Mouse (Mus musculus) CH12.LX (cell line): ENCODE results near the gene Tmprss3. TPM values are rescaled to one million over a fixed set of nuclear protein-coding genes. Genes with fewer than 3 reads are reported as not detected.
A peak's percentile ranks its signal among the peaks of the same experiment; 100 is the strongest.

Source experiments
- DNase-seq: peaks from one replicate; pipeline ENCODE4 v3.0.0-alpha.2; 2013; ENCODE audit errors: extremely low read depth
- H3K27ac ChIP-seq: 2 replicates; pipeline ENCODE4 v1.5.1; 2012; ENCODE audit warnings: low read depth, mild to moderate bottlenecking, control low read depth, moderate library complexity; ENCODE audit not compliant: insufficient read depth
- H3K27me3 ChIP-seq: replicated peaks from 2 replicates; pipeline ENCODE3; 2012; ENCODE audit warnings: inconsistent platforms
- H3K36me3 ChIP-seq, 2 experiments: replicated peaks in 1 of 2; 2 replicates each; pipeline versions ENCODE3 to v1.6.1; 2012; ENCODE audit warnings: inconsistent platforms in 1 of 2, low read length in 1 of 2, mild to moderate bottlenecking in 1 of 2, mixed read lengths in 1 of 2, moderate library complexity in 1 of 2; ENCODE audit not compliant: control insufficient read depth in 1 of 2, insufficient read depth in 1 of 2
- H3K4me1 ChIP-seq, 2 experiments: 2 replicates each; pipeline ENCODE4 v1.6.1; 2012; ENCODE audit warnings: inconsistent platforms in 1 of 2, moderate library complexity in 1 of 2; ENCODE audit not compliant: insufficient read depth in 2 of 2, control insufficient read depth in 1 of 2
- H3K4me2 ChIP-seq: 2 replicates; pipeline ENCODE4 v1.6.1; 2012; ENCODE audit warnings: low read depth, mild to moderate bottlenecking, control low read depth; ENCODE audit not compliant: poor library complexity, insufficient read depth, severe bottlenecking
- H3K4me3 ChIP-seq, 3 experiments: fragments of 150-350 bp in 1 of 3; sonication (generic) in 1 of 3; replicated peaks in 1 of 3; 2 replicates each; pipeline versions ENCODE3 to v1.5.1; 2011 to 2012; ENCODE audit warnings: low read depth in 2 of 3, low read length in 2 of 3, mild to moderate bottlenecking in 2 of 3, moderate library complexity in 2 of 3, control low read depth in 1 of 3, improper control_type of control experiment in 1 of 3, inconsistent platforms in 1 of 3, mixed read lengths in 1 of 3; ENCODE audit not compliant: poor library complexity in 1 of 3
- H3K79me2 ChIP-seq: replicated peaks from 2 replicates; pipeline ENCODE4 v1.6.1; 2012; ENCODE audit warnings: mild to moderate bottlenecking, moderate library complexity; ENCODE audit not compliant: control insufficient read depth, poor library complexity, insufficient read depth, severe bottlenecking; ENCODE audit errors: extremely low read depth
- H3K9ac ChIP-seq: 2 replicates; pipeline ENCODE4 v1.6.1; 2012; ENCODE audit warnings: low read depth, mild to moderate bottlenecking, control low read depth, moderate library complexity; ENCODE audit not compliant: insufficient read depth
- H3K9me3 ChIP-seq: replicated peaks from 2 replicates; pipeline ENCODE3; 2012; ENCODE audit warnings: low read length, inconsistent platforms, mixed read lengths
- CHD2 ChIP-seq: IDR thresholded peaks from 2 replicates; pipeline ENCODE4 v1.6.1; 2011; ENCODE audit warnings: low read length, improper control_type of control experiment
- CTCF ChIP-seq, 2 experiments: IDR thresholded peaks in 1 of 2; conservative IDR thresholded peaks in 1 of 2; 2 replicates each; pipeline ENCODE4 v1.5.1; 2011 to 2012; ENCODE audit warnings: low read depth in 2 of 2, low read length in 2 of 2, improper control_type of control experiment in 1 of 2, inconsistent platforms in 1 of 2, mild to moderate bottlenecking in 1 of 2, moderate library complexity in 1 of 2
- E2F4 ChIP-seq: IDR thresholded peaks from 2 replicates; pipeline ENCODE4 v1.6.1; 2011; ENCODE audit warnings: low read depth, low read length, improper control_type of control experiment; ENCODE audit not compliant: insufficient replicate concordance
- ETS1 ChIP-seq: conservative IDR thresholded peaks from 2 replicates; pipeline ENCODE4 v1.6.1; 2012; ENCODE audit warnings: low read depth, mild to moderate bottlenecking, inconsistent platforms, low read length, improper control_type of control experiment, moderate library complexity
- IRF4 ChIP-seq: IDR thresholded peaks from 2 replicates; pipeline ENCODE4 v1.6.1; 2014; ENCODE audit warnings: low read depth, mild to moderate bottlenecking, inconsistent platforms, low read length, improper control_type of control experiment
- KAT2A ChIP-seq: IDR thresholded peaks from 2 replicates; pipeline ENCODE4 v1.6.1; 2012; ENCODE audit warnings: low read length, improper control_type of control experiment, inconsistent platforms; ENCODE audit not compliant: insufficient replicate concordance
- MAFK ChIP-seq: IDR thresholded peaks from 2 replicates; pipeline ENCODE4 v1.6.1; 2011; ENCODE audit warnings: low read length, improper control_type of control experiment; ENCODE audit not compliant: insufficient replicate concordance
- MAX ChIP-seq: IDR thresholded peaks from 2 replicates; pipeline ENCODE4 v1.6.1; 2011; ENCODE audit warnings: low read length, improper control_type of control experiment
- MAZ ChIP-seq: IDR thresholded peaks from 2 replicates; pipeline ENCODE4 v1.6.1; 2012; ENCODE audit warnings: low read depth, mild to moderate bottlenecking, inconsistent platforms, low read length, improper control_type of control experiment, moderate library complexity
- NRF1 ChIP-seq: IDR thresholded peaks from 2 replicates; pipeline ENCODE4 v1.6.1; 2014; ENCODE audit warnings: low read depth, mild to moderate bottlenecking, inconsistent platforms, low read length, improper control_type of control experiment, moderate library complexity
- POLR2A ChIP-seq: IDR thresholded peaks from 2 replicates; pipeline ENCODE4 v1.6.1; 2011; ENCODE audit warnings: low read depth, mild to moderate bottlenecking, improper control_type of control experiment, low read length
- POLR2AphosphoS2 ChIP-seq: IDR thresholded peaks from 2 replicates; pipeline ENCODE4 v1.6.1; 2011; ENCODE audit warnings: low read depth, low read length, improper control_type of control experiment
- RAD21 ChIP-seq: IDR thresholded peaks from 2 replicates; pipeline ENCODE4 v1.6.1; 2011; ENCODE audit warnings: low read depth, mild to moderate bottlenecking, low read length, improper control_type of control experiment, moderate library complexity
- SIN3A ChIP-seq: IDR thresholded peaks from 2 replicates; pipeline ENCODE4 v1.6.1; 2012; ENCODE audit warnings: low read length, improper control_type of control experiment, inconsistent platforms
- SMC3 ChIP-seq: IDR thresholded peaks from 2 replicates; pipeline ENCODE4 v1.6.1; 2011; ENCODE audit warnings: low read depth, low read length, improper control_type of control experiment
- TCF12 ChIP-seq: IDR thresholded peaks from 2 replicates; pipeline ENCODE4 v1.6.1; 2014; ENCODE audit warnings: low read depth, mild to moderate bottlenecking, inconsistent platforms, low read length, improper control_type of control experiment
- USF2 ChIP-seq: conservative IDR thresholded peaks from 2 replicates; pipeline ENCODE4 v1.6.1; 2011; ENCODE audit warnings: low read depth, low read length, improper control_type of control experiment
- ZC3H11A ChIP-seq: IDR thresholded peaks from 2 replicates; pipeline ENCODE4 v1.6.1; 2012; ENCODE audit warnings: low read depth, mild to moderate bottlenecking, inconsistent platforms, low read length, improper control_type of control experiment
- ZMIZ1 ChIP-seq: IDR thresholded peaks from 2 replicates; pipeline ENCODE4 v1.6.1; 2012; ENCODE audit warnings: low read depth, mild to moderate bottlenecking, inconsistent platforms, low read length, improper control_type of control experiment
- ZNF384 ChIP-seq: IDR thresholded peaks from 2 replicates; pipeline ENCODE4 v1.6.1; 2012; ENCODE audit warnings: low read depth, low read length, improper control_type of control experiment, inconsistent platforms
- dilution Hi-C: fragments of 300-500 bp; cut with MboI; formaldehyde crosslinking; loops from 2 replicates; pipeline ENCODE4 v1.14.3; 2020; ENCODE audit warnings: low sequenced_read_pairs; ENCODE audit not compliant: extremely low pct_unique_long_range_greater_than_20kb, extremely low pct_ligation_motif_present
- in situ Hi-C: fragments of 300-500 bp; cut with MboI; formaldehyde crosslinking; loops from 3 replicates; pipeline ENCODE4 v1.14.3; 2019; ENCODE audit warnings: low sequenced_read_pairs, low pct_ligation_motif_present, low pct_unique_long_range_greater_than_20kb, mixed read lengths
- polyA plus RNA-seq: library from polyadenylated mRNA; unstranded; fragments of >175 nt; gene quantifications from 2 replicates; pipeline ENCODE4 v1.2.1, GENCODE M21; 2012; ENCODE audit warnings: low read depth; ENCODE audit not compliant: insufficient read length
- total RNA-seq, 2 experiments: library from RNA; depleted of rRNA; stranded (reverse); fragments of 300-350 nt in 1 of 2; fragments of >200 nt in 1 of 2; gene quantifications; 2 replicates each; pipeline ENCODE4 v1.2.3; 2012 to 2014

Tmprss3 gene
- total and polyA plus RNA-seq, 3 experiments, result not detected

DNA sequence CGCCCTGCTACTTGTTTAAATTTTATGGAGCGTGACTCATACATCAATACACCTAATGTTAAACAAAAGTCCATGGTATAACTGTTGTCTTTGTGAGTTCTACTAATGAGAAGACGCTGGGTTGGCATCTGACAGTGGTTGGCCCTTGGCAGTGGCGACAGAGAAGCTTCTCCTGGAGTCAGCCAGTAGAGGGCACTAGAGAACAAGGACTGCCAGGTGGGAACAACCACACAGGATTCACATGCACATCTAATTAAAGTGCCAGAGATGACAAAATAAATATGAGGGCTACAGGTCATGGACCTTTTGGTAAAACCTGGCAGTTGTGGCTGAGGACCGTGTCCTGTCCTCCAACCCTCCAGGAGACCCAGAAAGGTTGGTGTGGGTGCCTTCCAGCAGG is 60.4 kb downstream of the Tmprss3 start:
- H3K27me3 ChIP-seq, result peaks cover 16% of the 10 kb centered on the region
- H3K79me2 ChIP-seq, result no peaks in the 10 kb centered on the region; the same call in 1 of the 2 replicates
- no peaks in the 10 kb centered on the region for H3K9me3 ChIP-seq
- in situ Hi-C loops (no loop called here), dilution Hi-C loops (no loop called here)
- H3K36me3 ChIP-seq, result no peaks in the 10 kb centered on the region
- TF ChIP-seq ZMIZ1, result no peak
- TF ChIP-seq TCF12, result no peak
- TF ChIP-seq SIN3A, result no peak
- TF ChIP-seq RAD21, result peak; percentile 93
- no peak for TF ChIP-seq POLR2A
- TF ChIP-seq ZC3H11A, result peak; percentile 67
- no peak for TF ChIP-seq POLR2AphosphoS2
- TF ChIP-seq NRF1, result no peak
- TF ChIP-seq E2F4, result no peak
- peak; percentile 83 to 95 for TF ChIP-seq CTCF (conservative IDR thresholded peaks at IDR 0.05 in 1 of 2, IDR thresholded peaks at IDR 0.05 in 1 of 2; ENCODE audit: low read depth in 2 of 2, low read length in 2 of 2)
- TF ChIP-seq IRF4, result no peak
- peak; percentile 91 for TF ChIP-seq SMC3
- TF ChIP-seq MAFK, result no peak
- TF ChIP-seq USF2, result no peak
- no peak for TF ChIP-seq ETS1
- no peak for TF ChIP-seq ZNF384
- H3K4me2 ChIP-seq, result no peak overlapping the region
- no peak overlapping the region for H3K27ac ChIP-seq
- H3K9ac ChIP-seq, result no peak overlapping the region
- H3K4me3 ChIP-seq, result no peak overlapping the region
- H3K4me1 ChIP-seq, result peaks cover 4% of the 10 kb centered on the region in 2 experiments; a peak in 2 of 4 replicates
- DNase-seq, result peak; percentile 71

DNA sequence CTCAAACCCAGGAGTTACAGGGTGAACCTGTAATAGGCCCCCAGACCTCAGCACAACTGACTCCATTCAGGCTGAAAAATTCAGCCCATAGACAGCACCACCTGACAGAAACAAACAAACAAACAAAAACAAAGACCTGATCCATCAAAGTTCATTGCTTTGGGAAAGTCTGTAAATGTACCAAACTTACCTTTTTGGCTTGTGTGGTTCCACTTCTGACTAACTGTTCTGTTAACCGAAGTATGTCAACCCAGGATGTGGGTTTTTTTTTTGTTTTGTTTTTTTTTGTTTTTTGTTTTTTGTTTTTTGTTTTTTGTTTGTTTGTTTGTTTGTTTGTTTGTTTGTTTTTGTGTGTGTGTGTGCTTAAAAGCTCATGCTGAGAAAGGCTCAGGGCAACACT is 62.0 kb downstream of the Tmprss3 start:
- Histone ChIP-seq H3K4me2 (no peak overlapping the region), H3K36me3 (no peaks in the 10 kb centered on the region), H3K4me1 (peaks cover 4% of the 10 kb centered on the region in 2 experiments; a peak in 2 of 4 replicates), H3K9ac (no peak overlapping the region), H3K4me3 (no peak overlapping the region), H3K9me3 (no peaks in the 10 kb centered on the region), H3K27me3 (peaks cover 12% of the 10 kb centered on the region), H3K79me2 (no peaks in the 10 kb centered on the region; the same call in 1 of the 2 replicates)
- in situ Hi-C loops, result no loop called here
- dilution Hi-C loops, result no loop called here
- no peak for DNase-seq
- TF ChIP-seq MAZ (no peak), KAT2A (no peak), ZMIZ1 (no peak), IRF4 (no peak), MAX (no peak), CHD2 (no peak)
- TF ChIP-seq, all 38 proteins: peak for 0
- no peak overlapping the region for H3K27ac ChIP-seq
